Mouse (Mus musculus): ENCODE data around the gene Kctd6. TPM values are rescaled to one million over a fixed set of nuclear protein-coding genes. Genes with fewer than 3 reads are reported as not detected.
"Not testable (repeated sequence)": the region's sequence is repeated elsewhere in the genome, so short reads cannot be mapped to it uniquely, and the experiment has no call there.

Kctd6 gene
- polyA plus RNA-seq, 1 experiment from 2014 or later = 10.4 TPM

GRCm38 (mm10) chr14:8264378-8264777 is 50.4 kb downstream of the Kctd6 start:
- ATAC-seq (ENCODE audit: low FRiP score, low TSS enrichment) = no peak
- no peaks in the 10 kb centered on the region for H3K4me1 ChIP-seq (ENCODE audit: control insufficient read depth, insufficient read depth, low read length)
- H3K27ac ChIP-seq (ENCODE audit: low read depth, low read length) = no peak overlapping the region
- H3K36me3 ChIP-seq (ENCODE audit: control insufficient read depth, insufficient read depth, low read length) = no peaks in the 10 kb centered on the region
- no peak overlapping the region for H3K4me3 ChIP-seq (ENCODE audit: low read length)
- no peak overlapping the region for H3K9ac ChIP-seq (ENCODE audit: low read depth, low read length)
- no peaks in the 10 kb centered on the region for H3K9me3 ChIP-seq (ENCODE audit: control insufficient read depth, low read length)
- H3K4me2 ChIP-seq (replicated peaks; ENCODE audit: low read depth, low read length) = no peak overlapping the region
- no peaks in the 10 kb centered on the region for H3K27me3 ChIP-seq (ENCODE audit: control insufficient read depth, insufficient read depth, low read length)
- 98% methylated on average over 1 of the region's 1 CpGs for WGBS

GRCm38 (mm10) chr14:8271281-8271680 is 57.3 kb downstream of the Kctd6 start:
- H3K27me3 ChIP-seq (ENCODE audit: control insufficient read depth, insufficient read depth, low read length); H3K4me1 ChIP-seq (ENCODE audit: control insufficient read depth, insufficient read depth, low read length); ATAC-seq (ENCODE audit: low FRiP score, low TSS enrichment); H3K27ac ChIP-seq (ENCODE audit: low read depth, low read length); H3K9me3 ChIP-seq (ENCODE audit: control insufficient read depth, low read length); H3K4me3 ChIP-seq (ENCODE audit: low read length); H3K9ac ChIP-seq (ENCODE audit: low read depth, low read length); H3K36me3 ChIP-seq (ENCODE audit: control insufficient read depth, insufficient read depth, low read length); H3K4me2 ChIP-seq (replicated peaks; ENCODE audit: low read depth, low read length): not testable (repeated sequence)
- WGBS = 87% methylated on average over 8 of the region's 8 CpGs

Other genes starting within 250 kb of the Kctd6 start
- gene Dnase1l3, start 219.6 kb upstream of the Kctd6 start, polyA plus RNA-seq (2014; fragmentation: Nextera tagmentation; extraction: Ambion mirVana) = 0.14 and 0.31 TPM in 2 replicates
- gene Abhd6, start 211.2 kb upstream of the Kctd6 start, polyA plus RNA-seq (2014; fragmentation: Nextera tagmentation; extraction: Ambion mirVana) = 25.4 and 25.7 TPM in 2 replicates
- 48.7 and 71.6 TPM in 2 replicates for gene Rpp14, start 133.8 kb upstream of the Kctd6 start, polyA plus RNA-seq (2014; fragmentation: Nextera tagmentation; extraction: Ambion mirVana)
- 25.2 and 32.2 TPM in 2 replicates for gene Pxk, start 115.9 kb upstream of the Kctd6 start, polyA plus RNA-seq (2014; fragmentation: Nextera tagmentation; extraction: Ambion mirVana)
- gene Pdhb, start 41.1 kb upstream of the Kctd6 start, polyA plus RNA-seq (2014; fragmentation: Nextera tagmentation; extraction: Ambion mirVana) = 231 and 247 TPM in 2 replicates
- not detected in 2 replicates for gene Acox2, start 45.2 kb downstream of the Kctd6 start, polyA plus RNA-seq (2014; fragmentation: Nextera tagmentation; extraction: Ambion mirVana)
- 3.2 and 4.0 TPM in 2 replicates for gene Fam107a, start 103.9 kb downstream of the Kctd6 start, polyA plus RNA-seq (2014; fragmentation: Nextera tagmentation; extraction: Ambion mirVana)
- gene Oit1, start 164.6 kb downstream of the Kctd6 start, polyA plus RNA-seq (2014; fragmentation: Nextera tagmentation; extraction: Ambion mirVana) = 2.7 and 2.8 TPM in 2 replicates

All from kidney, embryonic 14.5 days (tissue).